Mouse (Mus musculus) embryonic facial prominence, embryonic 11.5 days (tissue): ENCODE measurements around the gene Mtm1. TPM values are rescaled to one million over a fixed set of nuclear protein-coding genes. Genes with fewer than 3 reads are reported as not detected.

Experiments used
- ATAC-seq: fragments of 200-750 bp; cut with Nextera tagmentation; replicated peaks from 2 replicates; pipeline ENCODE4 v1.8.0; 2017; ENCODE audit warnings: low read depth; ENCODE audit not compliant: insufficient number of reproducible peaks, low FRiP score, low TSS enrichment
- DNase-seq: peaks from one replicate; pipeline ENCODE4 v3.0.0-alpha.2; 2015; ENCODE audit warnings: low spot score
- H3K27ac ChIP-seq: fragments of 300-500 bp; sonication (generic); replicated peaks from 2 replicates; pipeline ENCODE4 v1.5.1; 2014; ENCODE audit warnings: mild to moderate bottlenecking, low read depth, low read length, control low read depth
- H3K27me3 ChIP-seq: fragments of 300-500 bp; sonication (generic); 2 replicates; pipeline ENCODE4 v1.6.1; 2014; ENCODE audit warnings: mild to moderate bottlenecking, low read length, moderate library complexity, mixed read lengths; ENCODE audit not compliant: control insufficient read depth, insufficient read depth
- H3K36me3 ChIP-seq: fragments of 300-500 bp; sonication (generic); replicated peaks from 2 replicates; pipeline ENCODE4 v1.6.1; 2014; ENCODE audit warnings: low read depth, mild to moderate bottlenecking, low read length, moderate library complexity, mixed read lengths; ENCODE audit not compliant: control insufficient read depth, insufficient read depth
- H3K4me1 ChIP-seq: fragments of 300-500 bp; sonication (generic); 2 replicates; pipeline ENCODE4 v1.6.1; 2014; ENCODE audit warnings: low read length, mixed read lengths; ENCODE audit not compliant: control insufficient read depth, insufficient read depth
- H3K4me2 ChIP-seq: fragments of 300-500 bp; sonication (generic); 2 replicates; pipeline ENCODE4 v1.6.1; 2014; ENCODE audit warnings: low read depth, mild to moderate bottlenecking, control low read depth, low read length, moderate library complexity
- H3K4me3 ChIP-seq: fragments of 300-500 bp; sonication (generic); 2 replicates; pipeline ENCODE4 v1.5.1; 2014; ENCODE audit warnings: low read depth, low read length, control low read depth
- H3K9ac ChIP-seq: fragments of 300-500 bp; sonication (generic); replicated peaks from 2 replicates; pipeline ENCODE4 v1.6.1; 2014; ENCODE audit warnings: mild to moderate bottlenecking, control low read depth, low read length
- H3K9me3 ChIP-seq: fragments of 300-500 bp; sonication (generic); replicated peaks from 2 replicates; pipeline ENCODE4 v1.6.1; 2016; ENCODE audit warnings: mild to moderate bottlenecking, low read length, inconsistent platforms, mixed read lengths; ENCODE audit not compliant: control insufficient read depth
- WGBS: fragments of 180-500 bp; shearing (Covaris S2); extraction: QIAGEN DNeasy Blood & Tissue Kit; methylation state at CpG from one replicate; pipeline ENCODE4 v1.1.7; 2014; 5-methylcytosine and 5-hydroxymethylcytosine counted together
- polyA plus RNA-seq: library from polyadenylated mRNA; unstranded; fragments of >200 nt; fragmentation: Nextera tagmentation; extraction: Ambion mirVana; gene quantifications from 2 replicates; pipeline ENCODE4 v1.2.1, GENCODE M21; 2014

The Mtm1 gene
- 3.1 and 3.5 TPM in 2 replicates for polyA plus RNA-seq

GRCm38 (mm10) chrX:71210467-71210866, at the start of gene Mtm1:
Mtm1 (plus strand) TSS chrX:71210767.
- WGBS: 82% methylated on average over 1 of the region's 1 CpGs
- Histone ChIP-seq H3K4me2 (no peak within 1 kb of the TSS), H3K27me3 (no peaks in the 10 kb centered on the region), H3K4me3 (no peak within 1 kb of the TSS), H3K27ac (no peak within 1 kb of the TSS), H3K9ac (no peak within 1 kb of the TSS), H3K4me1 (no peaks in the 10 kb centered on the region), H3K9me3 (no peaks in the 10 kb centered on the region), H3K36me3 (no peaks in the 10 kb centered on the region)
- ATAC-seq (no peak), DNase-seq (no peak)

- Histone ChIP-seq H3K27ac (no peak overlapping the region), H3K9me3 (no peaks in the 10 kb centered on the region), H3K4me1 (no peaks in the 10 kb centered on the region), H3K4me3 (no peak overlapping the region), H3K9ac (no peak overlapping the region), H3K27me3 (no peaks in the 10 kb centered on the region), H3K36me3 (no peaks in the 10 kb centered on the region), H3K4me2 (no peak overlapping the region)
- no peak for DNase-seq
- WGBS: 78% methylated on average over 3 of the region's 3 CpGs
- ATAC-seq: no peak
These were observed 29.0 kb upstream of the Mtm1 start for GRCm38 (mm10) chrX:71181526-71181925.

- Histone ChIP-seq H3K4me2 (no peak overlapping the region), H3K36me3 (no peaks in the 10 kb centered on the region), H3K27ac (no peak overlapping the region), H3K27me3 (no peaks in the 10 kb centered on the region), H3K4me1 (no peaks in the 10 kb centered on the region), H3K9ac (no peak overlapping the region), H3K9me3 (no peaks in the 10 kb centered on the region), H3K4me3 (no peak overlapping the region)
- WGBS: 88% methylated on average over 4 of the region's 4 CpGs
- ATAC-seq (no peak), DNase-seq (no peak)
These were observed 26.9 kb upstream of the Mtm1 start for GRCm38 (mm10) chrX:71183671-71184070.

GRCm38 (mm10) chrX:71186396-71186795, 24.2 kb upstream of the Mtm1 start:
- H3K4me1 ChIP-seq: no peaks in the 10 kb centered on the region
- no peaks in the 10 kb centered on the region for H3K36me3 ChIP-seq
- no peak for DNase-seq
- no peak overlapping the region for H3K9ac ChIP-seq
- no peak overlapping the region for H3K4me3 ChIP-seq
- no peak overlapping the region for H3K27ac ChIP-seq
- H3K9me3 ChIP-seq: no peaks in the 10 kb centered on the region
- WGBS: 82% methylated on average over 1 of the region's 1 CpGs
- H3K4me2 ChIP-seq: no peak overlapping the region
- H3K27me3 ChIP-seq: no peaks in the 10 kb centered on the region
- no peak for ATAC-seq

- H3K27ac ChIP-seq: no peak overlapping the region
- H3K4me3 ChIP-seq: no peak overlapping the region
- H3K27me3 ChIP-seq: no peaks in the 10 kb centered on the region
- 83% methylated on average over 2 of the region's 2 CpGs for WGBS
- no peak overlapping the region for H3K9ac ChIP-seq
- H3K4me2 ChIP-seq: no peak overlapping the region
- no peaks in the 10 kb centered on the region for H3K4me1 ChIP-seq
- ATAC-seq (no peak), DNase-seq (no peak)
- H3K9me3 ChIP-seq: no peaks in the 10 kb centered on the region
- no peaks in the 10 kb centered on the region for H3K36me3 ChIP-seq
These were observed 5.8 kb upstream of the Mtm1 start for GRCm38 (mm10) chrX:71204776-71205175.

GRCm38 (mm10) chrX:71205821-71206542, 4.6 kb upstream of the Mtm1 start:
- Histone ChIP-seq H3K4me1 (no peaks in the 10 kb centered on the region), H3K36me3 (no peaks in the 10 kb centered on the region), H3K9ac (no peak overlapping the region), H3K4me2 (no peak overlapping the region), H3K27me3 (no peaks in the 10 kb centered on the region), H3K4me3 (no peak overlapping the region), H3K9me3 (no peaks in the 10 kb centered on the region), H3K27ac (no peak overlapping the region)
- ATAC-seq (no peak), DNase-seq (no peak)
- 87% methylated on average over 1 of the region's 1 CpGs for WGBS

- H3K4me2 ChIP-seq: no peak overlapping the region
- no peaks in the 10 kb centered on the region for H3K36me3 ChIP-seq
- DNase-seq: no peak
- 90% methylated on average over 1 of the region's 1 CpGs for WGBS
- H3K27ac ChIP-seq: no peak overlapping the region
- no peaks in the 10 kb centered on the region for H3K4me1 ChIP-seq
- no peaks in the 10 kb centered on the region for H3K9me3 ChIP-seq
- no peak overlapping the region for H3K9ac ChIP-seq
- no peaks in the 10 kb centered on the region for H3K27me3 ChIP-seq
- no peak for ATAC-seq
- H3K4me3 ChIP-seq: no peak overlapping the region
These were observed 4.0 kb upstream of the Mtm1 start for GRCm38 (mm10) chrX:71206595-71206994.

- DNase-seq (no peak), ATAC-seq (no peak)
- Histone ChIP-seq H3K4me3 (no peak overlapping the region), H3K9me3 (no peaks in the 10 kb centered on the region), H3K9ac (no peak overlapping the region), H3K4me2 (no peak overlapping the region), H3K27ac (no peak overlapping the region), H3K36me3 (no peaks in the 10 kb centered on the region), H3K4me1 (no peaks in the 10 kb centered on the region), H3K27me3 (no peaks in the 10 kb centered on the region)
- WGBS: 74% methylated on average over 4 of the region's 4 CpGs
These were observed 2.3 kb downstream of the Mtm1 start for GRCm38 (mm10) chrX:71212911-71213310.
